Mouse (Mus musculus) CH12.LX (cell line): ENCODE data around the gene Soga1. TPM values are rescaled to one million over a fixed set of nuclear protein-coding genes. Genes with fewer than 3 reads are reported as not detected.

Source experiments
- DNase-seq: peaks from one replicate; pipeline ENCODE4 v3.0.0-alpha.2; 2013; ENCODE audit errors: extremely low read depth
- H3K27ac ChIP-seq: 2 replicates; pipeline ENCODE4 v1.5.1; 2012; ENCODE audit warnings: low read depth, mild to moderate bottlenecking, control low read depth, moderate library complexity; ENCODE audit not compliant: insufficient read depth
- H3K27me3 ChIP-seq: replicated peaks from 2 replicates; pipeline ENCODE3; 2012; ENCODE audit warnings: inconsistent platforms
- H3K36me3 ChIP-seq, 2 experiments: replicated peaks in 1 of 2; 2 replicates each; pipeline versions ENCODE3 to v1.6.1; 2012; ENCODE audit warnings: inconsistent platforms in 1 of 2, low read length in 1 of 2, mild to moderate bottlenecking in 1 of 2, mixed read lengths in 1 of 2, moderate library complexity in 1 of 2; ENCODE audit not compliant: control insufficient read depth in 1 of 2, insufficient read depth in 1 of 2
- H3K4me1 ChIP-seq, 2 experiments: 2 replicates each; pipeline ENCODE4 v1.6.1; 2012; ENCODE audit warnings: inconsistent platforms in 1 of 2, moderate library complexity in 1 of 2; ENCODE audit not compliant: insufficient read depth in 2 of 2, control insufficient read depth in 1 of 2
- H3K4me2 ChIP-seq: 2 replicates; pipeline ENCODE4 v1.6.1; 2012; ENCODE audit warnings: low read depth, mild to moderate bottlenecking, control low read depth; ENCODE audit not compliant: poor library complexity, insufficient read depth, severe bottlenecking
- H3K4me3 ChIP-seq, 3 experiments: fragments of 150-350 bp in 1 of 3; sonication (generic) in 1 of 3; replicated peaks in 1 of 3; 2 replicates each; pipeline versions ENCODE3 to v1.5.1; 2011 to 2012; ENCODE audit warnings: low read depth in 2 of 3, low read length in 2 of 3, mild to moderate bottlenecking in 2 of 3, moderate library complexity in 2 of 3, control low read depth in 1 of 3, improper control_type of control experiment in 1 of 3, inconsistent platforms in 1 of 3, mixed read lengths in 1 of 3; ENCODE audit not compliant: poor library complexity in 1 of 3
- H3K79me2 ChIP-seq: replicated peaks from 2 replicates; pipeline ENCODE4 v1.6.1; 2012; ENCODE audit warnings: mild to moderate bottlenecking, moderate library complexity; ENCODE audit not compliant: control insufficient read depth, poor library complexity, insufficient read depth, severe bottlenecking; ENCODE audit errors: extremely low read depth
- H3K9ac ChIP-seq: 2 replicates; pipeline ENCODE4 v1.6.1; 2012; ENCODE audit warnings: low read depth, mild to moderate bottlenecking, control low read depth, moderate library complexity; ENCODE audit not compliant: insufficient read depth
- H3K9me3 ChIP-seq: replicated peaks from 2 replicates; pipeline ENCODE3; 2012; ENCODE audit warnings: low read length, inconsistent platforms, mixed read lengths
- CHD2 ChIP-seq: IDR thresholded peaks from 2 replicates; pipeline ENCODE4 v1.6.1; 2011; ENCODE audit warnings: low read length, improper control_type of control experiment
- CTCF ChIP-seq, 2 experiments: IDR thresholded peaks in 1 of 2; conservative IDR thresholded peaks in 1 of 2; 2 replicates each; pipeline ENCODE4 v1.5.1; 2011 to 2012; ENCODE audit warnings: low read depth in 2 of 2, low read length in 2 of 2, improper control_type of control experiment in 1 of 2, inconsistent platforms in 1 of 2, mild to moderate bottlenecking in 1 of 2, moderate library complexity in 1 of 2
- ELF1 ChIP-seq: IDR thresholded peaks from 2 replicates; pipeline ENCODE4 v1.6.1; 2014; ENCODE audit warnings: low read depth, mild to moderate bottlenecking, inconsistent platforms, low read length, improper control_type of control experiment
- EP300 ChIP-seq: IDR thresholded peaks from 2 replicates; pipeline ENCODE4 v1.6.1; 2011; ENCODE audit warnings: low read length, improper control_type of control experiment
- ETS1 ChIP-seq: conservative IDR thresholded peaks from 2 replicates; pipeline ENCODE4 v1.6.1; 2012; ENCODE audit warnings: low read depth, mild to moderate bottlenecking, inconsistent platforms, low read length, improper control_type of control experiment, moderate library complexity
- IRF4 ChIP-seq: IDR thresholded peaks from 2 replicates; pipeline ENCODE4 v1.6.1; 2014; ENCODE audit warnings: low read depth, mild to moderate bottlenecking, inconsistent platforms, low read length, improper control_type of control experiment
- JUND ChIP-seq: conservative IDR thresholded peaks from 2 replicates; pipeline ENCODE4 v1.6.1; 2011; ENCODE audit warnings: low read depth, low read length, improper control_type of control experiment
- KAT2A ChIP-seq: IDR thresholded peaks from 2 replicates; pipeline ENCODE4 v1.6.1; 2012; ENCODE audit warnings: low read length, improper control_type of control experiment, inconsistent platforms; ENCODE audit not compliant: insufficient replicate concordance
- MAFK ChIP-seq: IDR thresholded peaks from 2 replicates; pipeline ENCODE4 v1.6.1; 2011; ENCODE audit warnings: low read length, improper control_type of control experiment; ENCODE audit not compliant: insufficient replicate concordance
- MAX ChIP-seq: IDR thresholded peaks from 2 replicates; pipeline ENCODE4 v1.6.1; 2011; ENCODE audit warnings: low read length, improper control_type of control experiment
- MAZ ChIP-seq: IDR thresholded peaks from 2 replicates; pipeline ENCODE4 v1.6.1; 2012; ENCODE audit warnings: low read depth, mild to moderate bottlenecking, inconsistent platforms, low read length, improper control_type of control experiment, moderate library complexity
- MEF2A ChIP-seq: IDR thresholded peaks from 2 replicates; pipeline ENCODE4 v1.6.1; 2014; ENCODE audit warnings: low read depth, mild to moderate bottlenecking, inconsistent platforms, low read length, improper control_type of control experiment, borderline replicate concordance
- MXI1 ChIP-seq: IDR thresholded peaks from 2 replicates; pipeline ENCODE4 v1.6.1; 2011; ENCODE audit warnings: mild to moderate bottlenecking, low read depth, low read length, improper control_type of control experiment
- NELFE ChIP-seq: IDR thresholded peaks from 2 replicates; pipeline ENCODE4 v1.6.1; 2011; ENCODE audit warnings: low read depth, low read length, improper control_type of control experiment
- NRF1 ChIP-seq: IDR thresholded peaks from 2 replicates; pipeline ENCODE4 v1.6.1; 2014; ENCODE audit warnings: low read depth, mild to moderate bottlenecking, inconsistent platforms, low read length, improper control_type of control experiment, moderate library complexity
- RAD21 ChIP-seq: IDR thresholded peaks from 2 replicates; pipeline ENCODE4 v1.6.1; 2011; ENCODE audit warnings: low read depth, mild to moderate bottlenecking, low read length, improper control_type of control experiment, moderate library complexity
- RCOR1 ChIP-seq: conservative IDR thresholded peaks from 2 replicates; pipeline ENCODE4 v1.6.1; 2012; ENCODE audit warnings: low read depth, mild to moderate bottlenecking, inconsistent platforms, low read length, improper control_type of control experiment
- SIN3A ChIP-seq: IDR thresholded peaks from 2 replicates; pipeline ENCODE4 v1.6.1; 2012; ENCODE audit warnings: low read length, improper control_type of control experiment, inconsistent platforms
- UBTF ChIP-seq: IDR thresholded peaks from 2 replicates; pipeline ENCODE4 v1.6.1; 2012; ENCODE audit warnings: low read depth, mild to moderate bottlenecking, inconsistent platforms, low read length, improper control_type of control experiment, moderate library complexity
- USF1 ChIP-seq: IDR thresholded peaks from 2 replicates; pipeline ENCODE4 v1.6.1; 2014; ENCODE audit warnings: low read depth, mild to moderate bottlenecking, inconsistent platforms, low read length, improper control_type of control experiment
- USF2 ChIP-seq: conservative IDR thresholded peaks from 2 replicates; pipeline ENCODE4 v1.6.1; 2011; ENCODE audit warnings: low read depth, low read length, improper control_type of control experiment
- ZC3H11A ChIP-seq: IDR thresholded peaks from 2 replicates; pipeline ENCODE4 v1.6.1; 2012; ENCODE audit warnings: low read depth, mild to moderate bottlenecking, inconsistent platforms, low read length, improper control_type of control experiment
- ZNF384 ChIP-seq: IDR thresholded peaks from 2 replicates; pipeline ENCODE4 v1.6.1; 2012; ENCODE audit warnings: low read depth, low read length, improper control_type of control experiment, inconsistent platforms
- dilution Hi-C: fragments of 300-500 bp; cut with MboI; formaldehyde crosslinking; loops from 2 replicates; pipeline ENCODE4 v1.14.3; 2020; ENCODE audit warnings: low sequenced_read_pairs; ENCODE audit not compliant: extremely low pct_unique_long_range_greater_than_20kb, extremely low pct_ligation_motif_present
- in situ Hi-C: fragments of 300-500 bp; cut with MboI; formaldehyde crosslinking; loops from 3 replicates; pipeline ENCODE4 v1.14.3; 2019; ENCODE audit warnings: low sequenced_read_pairs, low pct_ligation_motif_present, low pct_unique_long_range_greater_than_20kb, mixed read lengths
- polyA plus RNA-seq: library from polyadenylated mRNA; unstranded; fragments of >175 nt; gene quantifications from 2 replicates; pipeline ENCODE4 v1.2.1, GENCODE M21; 2012; ENCODE audit warnings: low read depth; ENCODE audit not compliant: insufficient read length
- total RNA-seq, 2 experiments: library from RNA; depleted of rRNA; stranded (reverse); fragments of 300-350 nt in 1 of 2; fragments of >200 nt in 1 of 2; gene quantifications; 2 replicates each; pipeline ENCODE4 v1.2.3; 2012 to 2014

Gene Soga1
- total and polyA plus RNA-seq, 3 experiments = 0.39 to 2.0 (median 2.0) TPM

- no peaks in the 10 kb centered on the region for H3K27me3 ChIP-seq
Measured at GRCm38 (mm10) chr2:157055721-157056120, 23.3 kb downstream of the Soga1 start.

DNA sequence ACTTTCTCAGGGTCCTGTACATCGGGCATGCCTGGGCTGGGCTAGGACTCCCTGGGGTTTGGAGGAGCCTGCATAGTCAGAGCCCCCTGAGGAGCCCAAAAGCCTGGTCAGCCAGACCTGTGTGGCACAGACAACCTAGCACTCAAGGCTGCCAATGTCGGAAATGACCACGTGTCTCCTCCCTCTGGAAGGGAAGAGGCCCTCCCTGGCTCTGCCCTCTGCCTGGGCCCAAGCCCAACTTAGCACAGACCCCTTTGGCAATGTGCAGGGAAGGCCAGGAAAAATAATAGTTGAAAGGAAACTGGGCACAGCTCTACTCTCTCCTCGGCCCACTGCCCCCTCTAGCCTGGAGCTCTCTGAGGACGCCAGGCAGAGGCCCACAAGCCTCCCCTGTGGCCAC is 24.2 kb downstream of the Soga1 start:
- dilution Hi-C loops = no loop called here
- H3K9me3 ChIP-seq = no peaks in the 10 kb centered on the region
- H3K4me3 ChIP-seq = no peak overlapping the region
- TF ChIP-seq JUND (no peak), RCOR1 (no peak), ZC3H11A (no peak), MAFK (no peak), EP300 (no peak), USF2 (no peak), CTCF (conservative IDR thresholded peaks at IDR 0.05 in 1 of 2, IDR thresholded peaks at IDR 0.05 in 1 of 2; ENCODE audit: low read depth in 2 of 2, low read length in 2 of 2) (no peak), ETS1 (no peak), IRF4 (no peak), ELF1 (no peak), NRF1 (no peak), ZNF384 (no peak)
- no peak overlapping the region for H3K27ac ChIP-seq
- H3K9ac ChIP-seq = no peak overlapping the region
- H3K27me3 ChIP-seq = no peaks in the 10 kb centered on the region
- DNase-seq = no peak
- H3K36me3 ChIP-seq = peaks cover 0 to 7% of the 10 kb centered on the region in 2 experiments
- in situ Hi-C loops = no loop called here
- no peak overlapping the region for H3K4me2 ChIP-seq
- no peaks in the 10 kb centered on the region for H3K79me2 ChIP-seq
- H3K4me1 ChIP-seq = peaks cover under 1 to 52% of the 10 kb centered on the region in 2 experiments; a peak in 2 of 4 replicates

More at GRCm38 (mm10) chr2:157055721-157056120, 23.3 kb downstream of the Soga1 start:
- TF ChIP-seq KAT2A = no peak
- TF ChIP-seq ZC3H11A = no peak
- TF ChIP-seq NELFE = no peak
- no peak for TF ChIP-seq SIN3A
- TF ChIP-seq ZNF384 = no peak
- no peak for TF ChIP-seq UBTF
- TF ChIP-seq RAD21 = no peak
- TF ChIP-seq CHD2 = no peak
- TF ChIP-seq RCOR1 = no peak
- TF ChIP-seq MAX = no peak
- TF ChIP-seq USF1 = no peak
- TF ChIP-seq MAZ = no peak
- no peak for TF ChIP-seq MXI1
- no peak for TF ChIP-seq MEF2A
- H3K9me3 ChIP-seq = no peaks in the 10 kb centered on the region
- no peak overlapping the region for H3K4me3 ChIP-seq
- in situ Hi-C loops (no loop called here), dilution Hi-C loops (no loop called here)
- H3K4me2 ChIP-seq = no peak overlapping the region
- H3K9ac ChIP-seq = no peak overlapping the region
- no peak for DNase-seq
- H3K36me3 ChIP-seq = peaks cover 0 to 5% of the 10 kb centered on the region in 2 experiments
- H3K4me1 ChIP-seq = peaks cover 0 to 55% of the 10 kb centered on the region in 2 experiments; a peak in 2 of 4 replicates
- no peaks in the 10 kb centered on the region for H3K79me2 ChIP-seq
- no peak overlapping the region for H3K27ac ChIP-seq
